Mouse (Mus musculus) limb, embryonic 14.5 days (tissue): ENCODE measurements around the gene Nasp. TPM values are rescaled to one million over a fixed set of nuclear protein-coding genes. Genes with fewer than 3 reads are reported as not detected.

Experiments
- ATAC-seq: fragments of 200-750 bp; cut with Nextera tagmentation; 2 replicates; pipeline ENCODE4 v1.8.0; 2017; ENCODE audit warnings: low read depth, moderate number of reproducible peaks, moderate TSS enrichment; ENCODE audit not compliant: low FRiP score
- DNase-seq: peaks from one replicate; pipeline ENCODE4 v3.0.0-alpha.2; 2015; ENCODE audit warnings: low spot score
- H3K27ac ChIP-seq: fragments of 300-500 bp; sonication (generic); replicated peaks from 2 replicates; pipeline ENCODE4 v1.5.1; 2014; ENCODE audit warnings: low read depth, mild to moderate bottlenecking, low read length, moderate library complexity, mixed read lengths
- H3K27me3 ChIP-seq: fragments of 300-500 bp; sonication (generic); 2 replicates; pipeline ENCODE4 v1.6.1; 2014; ENCODE audit warnings: low read length, mixed read lengths; ENCODE audit not compliant: control insufficient read depth, insufficient read depth
- H3K36me3 ChIP-seq: fragments of 300-500 bp; sonication (generic); 2 replicates; pipeline ENCODE4 v1.6.1; 2014; ENCODE audit warnings: mild to moderate bottlenecking, low read length, moderate library complexity, mixed read lengths; ENCODE audit not compliant: control insufficient read depth, insufficient read depth
- H3K4me1 ChIP-seq: fragments of 300-500 bp; sonication (generic); 2 replicates; pipeline ENCODE4 v1.6.1; 2014; ENCODE audit warnings: antibody characterized with exemption, low read length, mixed read lengths; ENCODE audit not compliant: control insufficient read depth, insufficient read depth
- H3K4me2 ChIP-seq: fragments of 300-500 bp; sonication (generic); replicated peaks from 2 replicates; pipeline ENCODE4 v1.6.1; 2014; ENCODE audit warnings: low read depth, mild to moderate bottlenecking, low read length, moderate library complexity; ENCODE audit not compliant: severe bottlenecking
- H3K4me3 ChIP-seq: fragments of 300-500 bp; sonication (generic); replicated peaks from 2 replicates; pipeline ENCODE4 v1.5.1; 2014; ENCODE audit warnings: low read length
- H3K9ac ChIP-seq: fragments of 300-500 bp; sonication (generic); 2 replicates; pipeline ENCODE4 v1.6.1; 2014; ENCODE audit warnings: mild to moderate bottlenecking, low read depth, low read length, moderate library complexity; ENCODE audit not compliant: severe bottlenecking
- H3K9me3 ChIP-seq: fragments of 300-500 bp; sonication (generic); 2 replicates; pipeline ENCODE4 v1.6.1; 2016; ENCODE audit warnings: low read length; ENCODE audit not compliant: control insufficient read depth
- POLR2A ChIP-seq: fragments of 200-500 bp; IDR thresholded peaks from 2 replicates; pipeline ENCODE4 v1.8.0; 2012; ENCODE audit warnings: inconsistent platforms, mild to moderate bottlenecking, moderate library complexity, borderline replicate concordance; ENCODE audit not compliant: insufficient read depth, insufficient read length; ENCODE audit errors: extremely low read depth
- WGBS: fragments of 180-500 bp; shearing (Covaris S2); extraction: QIAGEN DNeasy Blood & Tissue Kit; methylation state at CpG from one replicate; pipeline ENCODE4 v1.1.7; 2014; 5-methylcytosine and 5-hydroxymethylcytosine counted together
- polyA plus RNA-seq, 2 experiments: library from polyadenylated mRNA; depleted of rRNA in 1 of 2; stranded (reverse) in 1 of 2; unstranded in 1 of 2; fragments of >200 nt; fragmentation: Nextera tagmentation in 1 of 2; extraction: Ambion mirVana in 1 of 2; gene quantifications; 2 replicates each; pipeline versions ENCODE4 v1.2.1 to v1.2.3; 2012 to 2014

The Nasp gene
- polyA plus RNA-seq, 2 experiments = 132 to 153 TPM

GRCm38 (mm10) chr4:116650924-116651796, 23.4 kb upstream of the Nasp start, which contains the start of gene Akr1a1:
Akr1a1 (minus strand) TSS chr4:116651680.
- Histone ChIP-seq H3K36me3 (peaks cover 28% of the 10 kb centered on the region), H3K27me3 (no peaks in the 10 kb centered on the region), H3K9me3 (no peaks in the 10 kb centered on the region), H3K4me2 (peak within 1 kb of the TSS; percentile 87), H3K4me3 (peak within 1 kb of the TSS; percentile 93), H3K27ac (peak within 1 kb of the TSS; percentile 93), H3K9ac (peak within 1 kb of the TSS; percentile 98), H3K4me1 (peaks cover 9% of the 10 kb centered on the region)
- TF ChIP-seq POLR2A = peak; percentile 87; the same call in 1 of the 2 replicates
- DNase-seq (peak; percentile 97), ATAC-seq (peak; percentile 99)
- under 1% methylated on average over 38 of the region's 39 CpGs for WGBS

GRCm38 (mm10) chr4:116650365-116650764, 22.6 kb upstream of the Nasp start:
- H3K27me3 ChIP-seq = no peaks in the 10 kb centered on the region
- ATAC-seq (no peak), DNase-seq (no peak)
- H3K4me3 ChIP-seq = peak overlapping the region; percentile 93
- no peak for TF ChIP-seq POLR2A
- H3K9ac ChIP-seq = peak overlapping the region; percentile 98
- peak overlapping the region; percentile 87 for H3K4me2 ChIP-seq
- 35% methylated on average over 5 of the region's 5 CpGs for WGBS
- no peaks in the 10 kb centered on the region for H3K9me3 ChIP-seq
- H3K4me1 ChIP-seq = peaks cover 9% of the 10 kb centered on the region
- H3K36me3 ChIP-seq = peaks cover 32% of the 10 kb centered on the region
- H3K27ac ChIP-seq = peak overlapping the region; percentile 93

- H3K4me3 ChIP-seq = peak overlapping the region; percentile 93; the same call in 1 of the 2 replicates
- no peaks in the 10 kb centered on the region for H3K9me3 ChIP-seq
- peak overlapping the region; percentile 87; the same call in 1 of the 2 replicates for H3K4me2 ChIP-seq
- H3K4me1 ChIP-seq = peaks cover 9% of the 10 kb centered on the region
- no peak for ATAC-seq
- no peak overlapping the region for H3K9ac ChIP-seq
- no peak overlapping the region for H3K27ac ChIP-seq
- no peak for TF ChIP-seq POLR2A
- H3K36me3 ChIP-seq = peaks cover 37% of the 10 kb centered on the region
- 93% methylated on average over 2 of the region's 2 CpGs for WGBS
- no peak for DNase-seq
- H3K27me3 ChIP-seq = no peaks in the 10 kb centered on the region
These were observed 21.7 kb upstream of the Nasp start for GRCm38 (mm10) chr4:116649411-116649810.

- Histone ChIP-seq H3K27ac (no peak overlapping the region), H3K9me3 (no peaks in the 10 kb centered on the region), H3K4me1 (peaks cover 9% of the 10 kb centered on the region), H3K4me3 (no peak overlapping the region), H3K36me3 (peaks cover 72% of the 10 kb centered on the region), H3K27me3 (no peaks in the 10 kb centered on the region), H3K4me2 (no peak overlapping the region), H3K9ac (no peak overlapping the region)
- 87% methylated on average over 7 of the region's 7 CpGs for WGBS
- no peak for TF ChIP-seq POLR2A
- no peak for ATAC-seq
- no peak for DNase-seq
These were observed 17.9 kb upstream of the Nasp start for GRCm38 (mm10) chr4:116645624-116646023.

GRCm38 (mm10) chr4:116644326-116644725, 16.6 kb upstream of the Nasp start:
- H3K36me3 ChIP-seq = peaks cover 78% of the 10 kb centered on the region
- H3K4me1 ChIP-seq = 0 out of 2 replicates have a peak, but pooled peaks cover 3% of the 10 kb centered on the region
- ATAC-seq (peak; percentile 51), DNase-seq (peak; percentile 41)
- no peak overlapping the region for H3K4me2 ChIP-seq
- H3K9ac ChIP-seq = no peak overlapping the region
- TF ChIP-seq POLR2A = no peak
- no peak overlapping the region for H3K4me3 ChIP-seq
- no peaks in the 10 kb centered on the region for H3K9me3 ChIP-seq
- WGBS = 58% methylated on average over 6 of the region's 6 CpGs
- no peaks in the 10 kb centered on the region for H3K27me3 ChIP-seq
- H3K27ac ChIP-seq = no peak overlapping the region
